ENCODE assay signal across 13 mouse cellular contexts in the genomic region with DNA sequence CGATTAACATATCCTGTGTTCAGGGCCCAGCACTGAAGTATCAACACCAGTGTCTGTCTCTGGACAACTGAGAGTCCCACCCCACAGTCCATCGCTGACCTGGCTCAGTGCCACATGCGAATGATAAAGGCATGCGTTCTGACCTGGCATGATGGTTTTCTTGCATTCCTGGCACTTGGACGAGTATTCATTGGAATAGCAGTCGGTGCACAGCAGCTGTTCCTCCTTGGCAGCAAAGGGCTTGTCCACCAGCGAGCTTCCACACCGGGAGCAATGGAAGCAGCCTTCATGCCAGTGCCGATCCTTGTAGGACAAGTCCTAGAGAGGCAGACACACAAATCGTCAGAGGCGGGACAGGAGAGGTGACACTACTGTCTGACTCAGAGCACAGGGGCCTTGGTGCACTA. TPM values are rescaled to one million over a fixed set of nuclear protein-coding genes. Genes with fewer than 3 reads are reported as not detected.
DNase-seq lines count a peak whose midpoint lies in the region; ATAC-seq and TF ChIP-seq lines count a peak whose summit lies in the region.
"Had no signal": no experiment of that assay in that cellular context is flagged by ENCODE, and none has a peak within 500 bp of the region (broad histone marks: within the 10 kb centered on the region; RNA-seq: fewer than 3 reads in every experiment).

No protein-coding gene starts in this region.

- H3K27ac ChIP-seq in hindbrain, postnatal 0 days, result no peak overlapping the region
- H3K27ac ChIP-seq in hindbrain, embryonic 11.5 days (ENCODE audit: low read depth, low read length), result no peak overlapping the region
- H3K27ac ChIP-seq: forebrain, embryonic 13.5 days; hindbrain, embryonic 12.5 days; midbrain, embryonic 12.5 days had no signal

- H3K9ac ChIP-seq in hindbrain, postnatal 0 days (replicated peaks; ENCODE audit: low read length), result no peak overlapping the region
- H3K9ac ChIP-seq in hindbrain, embryonic 11.5 days (ENCODE audit: low read depth, low read length), result no peak overlapping the region
- H3K9ac ChIP-seq: forebrain, embryonic 13.5 days; hindbrain, embryonic 12.5 days; midbrain, embryonic 12.5 days had no signal

- H3K4me1 ChIP-seq in hindbrain, postnatal 0 days (ENCODE audit: insufficient read depth, low read length), result no peaks in the 10 kb centered on the region
- H3K4me1 ChIP-seq in hindbrain, embryonic 11.5 days (replicated peaks; ENCODE audit: control insufficient read depth, insufficient read depth, low read length), result no peaks in the 10 kb centered on the region
- H3K4me1 ChIP-seq: hindbrain, embryonic 12.5 days; midbrain, embryonic 12.5 days had no signal

- no peak overlapping the region for H3ac ChIP-seq in myocyte (ENCODE audit: control insufficient read depth, insufficient read length)

- no peaks in the 10 kb centered on the region for H3K9me3 ChIP-seq in hindbrain, postnatal 0 days (ENCODE audit: low read length)
- no peaks in the 10 kb centered on the region for H3K9me3 ChIP-seq in hindbrain, embryonic 11.5 days (ENCODE audit: control insufficient read depth, low read length)
- H3K9me3 ChIP-seq: forebrain, embryonic 13.5 days; hindbrain, embryonic 12.5 days; midbrain, embryonic 12.5 days had no signal

- TF ChIP-seq CTCF in hindbrain, postnatal 0 days (IDR thresholded peaks at IDR 0.05; ENCODE audit: low read depth), result no peak
- TF ChIP-seq CTCF in brain, embryonic 14.5 days (IDR thresholded peaks at IDR 0.05; ENCODE audit: borderline replicate concordance, extremely low read depth, insufficient read depth, insufficient read length), result no peak

- ATAC-seq in hindbrain, postnatal 0 days, result peak; percentile 25; the same call in 1 of the 2 replicates
- ATAC-seq in hindbrain, embryonic 11.5 days (ENCODE audit: low FRiP score), result no peak
- ATAC-seq: forebrain, embryonic 13.5 days had no signal

- TF ChIP-seq POLR2A in brain, embryonic 14.5 days (IDR thresholded peaks at IDR 0.05; ENCODE audit: borderline replicate concordance, extremely low read depth, insufficient read depth, insufficient read length, poor library complexity, severe bottlenecking), result no peak
- TF ChIP-seq POLR2A in myocyte (IDR thresholded peaks at IDR 0.05; ENCODE audit: insufficient read length, low read depth), result no peak

- H3K4me2 ChIP-seq in hindbrain, postnatal 0 days (ENCODE audit: low read depth, low read length), result no peak overlapping the region
- no peak overlapping the region for H3K4me2 ChIP-seq in hindbrain, embryonic 11.5 days (replicated peaks; ENCODE audit: low read depth, low read length)
- peak overlapping the region; percentile 70 for H3K4me2 ChIP-seq in myocyte (ENCODE audit: low read depth)
- H3K4me2 ChIP-seq: forebrain, embryonic 13.5 days; hindbrain, embryonic 12.5 days; liver, embryonic 11.5 days; midbrain, embryonic 12.5 days had no signal

- no peak overlapping the region for H3K4me3 ChIP-seq in hindbrain, postnatal 0 days (ENCODE audit: low read length)
- H3K4me3 ChIP-seq in hindbrain, embryonic 11.5 days (ENCODE audit: low read depth, low read length), result no peak overlapping the region
- H3K4me3 ChIP-seq in myocyte, result peak overlapping the region; percentile 3
- H3K4me3 ChIP-seq: forebrain, embryonic 13.5 days; hindbrain, embryonic 12.5 days; midbrain, embryonic 12.5 days had no signal

- H3K36me3 ChIP-seq in hindbrain, postnatal 0 days (ENCODE audit: insufficient read depth, low read length), result no peaks in the 10 kb centered on the region
- no peaks in the 10 kb centered on the region for H3K36me3 ChIP-seq in hindbrain, embryonic 11.5 days (ENCODE audit: control insufficient read depth, insufficient read depth, low read length)
- peaks cover 24% of the 10 kb centered on the region for H3K36me3 ChIP-seq in myocyte (ENCODE audit: control insufficient read depth, insufficient read depth)
- H3K36me3 ChIP-seq: midbrain, embryonic 12.5 days had no signal

- peak; percentile 49 for DNase-seq in hindbrain, postnatal 0 days (ENCODE audit: low spot score)
- DNase-seq in hindbrain, embryonic 11.5 days (ENCODE audit: low spot score), result no peak
- DNase-seq in right cerebral cortex, postnatal 4 days, result peak; percentile 27
- no peak for DNase-seq in right cerebral cortex, adult 18-20 months
- peak; percentile 29 for DNase-seq in brain, embryonic 14.5 days (ENCODE audit: low read depth)
- DNase-seq in kidney, postnatal 25 days, result no peak
- DNase-seq in embryo, embryonic 10.5 days (ENCODE audit: low spot score), result no peak
- DNase-seq: retina, postnatal 1 day had no signal

- 57% methylated on average over 11 of the region's 11 CpGs for WGBS in hindbrain, postnatal 0 days
- 86% methylated on average over 11 of the region's 11 CpGs for WGBS in hindbrain, embryonic 11.5 days

- H3K27me3 ChIP-seq in hindbrain, postnatal 0 days (ENCODE audit: insufficient read depth, low read length), result no peaks in the 10 kb centered on the region
- no peaks in the 10 kb centered on the region for H3K27me3 ChIP-seq in hindbrain, embryonic 11.5 days (ENCODE audit: control insufficient read depth, insufficient read depth, low read length)
- H3K27me3 ChIP-seq in myocyte (ENCODE audit: control insufficient read depth, insufficient read depth, insufficient read length), result no peaks in the 10 kb centered on the region
- H3K27me3 ChIP-seq: forebrain, embryonic 13.5 days; hindbrain, embryonic 12.5 days; midbrain, embryonic 12.5 days had no signal

- peaks cover 47% of the 10 kb centered on the region for H3K79me2 ChIP-seq in myocyte (ENCODE audit: control insufficient read depth, insufficient read depth)

TF ChIP-seq in myocyte, 11 proteins besides CTCF, POLR2A, EP300 and RAD21:
- TF ChIP-seq MYOG (IDR thresholded peaks at IDR 0.05; ENCODE audit: control insufficient read depth in 1 of 3, insufficient read depth in 1 of 3, insufficient read length in 2 of 3, low read depth in 2 of 3) (peak; percentile 89 to 98 (median 92)), CEBPB (IDR thresholded peaks at IDR 0.05; ENCODE audit: insufficient read depth, poor library complexity, severe bottlenecking) (no peak), USF1 (IDR thresholded peaks at IDR 0.05; ENCODE audit: low read depth) (no peak), TCF3 (IDR thresholded peaks at IDR 0.05; ENCODE audit: insufficient read length, low read depth) (peak; percentile 36), MYOD1 (IDR thresholded peaks at IDR 0.05; ENCODE audit: control insufficient read depth in 1 of 3, insufficient read length in 2 of 3, low read depth in 2 of 3) (peak; percentile 75 to 95 (median 95)), TCF12 (IDR thresholded peaks at IDR 0.05; ENCODE audit: insufficient read depth, poor library complexity, severe bottlenecking) (peak; percentile 31)

RNA-seq across cellular contexts. Expression of a gene that starts 43.0 kb away (rescaled TPM):
- 20.7 and 22.8 TPM in 2 replicates for total RNA-seq in hindbrain, postnatal 0 days (2014; rRNA removed)
- 28.8 and 29.5 TPM in 2 replicates for polyA plus RNA-seq in hindbrain, postnatal 0 days (2015; fragmentation: Nextera tagmentation; extraction: Ambion mirVana)
- 39.3 and 44.5 TPM in 2 replicates for polyA plus RNA-seq in hindbrain, embryonic 11.5 days (2014; fragmentation: Nextera tagmentation; extraction: Ambion mirVana)
- 32.3 and 33.8 TPM in 2 replicates for polyA plus RNA-seq in brain, embryonic 14.5 days (2012; rRNA removed)
- polyA plus RNA-seq in myocyte (2012; fragmentation: generic; extraction: Trizol), result 12.0 TPM

RNA-seq across cellular contexts. Expression of a gene that starts 43.1 kb away (rescaled TPM):
- 42.1 and 50.9 TPM in 2 replicates for total RNA-seq in hindbrain, postnatal 0 days (2014; rRNA removed)
- 13.3 and 13.6 TPM in 2 replicates for polyA plus RNA-seq in hindbrain, postnatal 0 days (2015; fragmentation: Nextera tagmentation; extraction: Ambion mirVana)
- 15.1 and 17.2 TPM in 2 replicates for polyA plus RNA-seq in hindbrain, embryonic 11.5 days (2014; fragmentation: Nextera tagmentation; extraction: Ambion mirVana)
- polyA plus RNA-seq in brain, embryonic 14.5 days (2012; rRNA removed), result 30.4 and 36.0 TPM in 2 replicates
- 12.8 TPM for polyA plus RNA-seq in myocyte (2012; fragmentation: generic; extraction: Trizol)

RNA-seq across cellular contexts. Expression of a gene that starts 55.2 kb away (rescaled TPM):
- total RNA-seq in hindbrain, postnatal 0 days (2014; rRNA removed), result 29.7 and 37.7 TPM in 2 replicates
- 24.5 and 25.6 TPM in 2 replicates for polyA plus RNA-seq in hindbrain, postnatal 0 days (2015; fragmentation: Nextera tagmentation; extraction: Ambion mirVana)
- 9.3 and 10.8 TPM in 2 replicates for polyA plus RNA-seq in hindbrain, embryonic 11.5 days (2014; fragmentation: Nextera tagmentation; extraction: Ambion mirVana)
- 15.4 and 17.2 TPM in 2 replicates for polyA plus RNA-seq in brain, embryonic 14.5 days (2012; rRNA removed)
- 58.2 TPM for polyA plus RNA-seq in myocyte (2012; fragmentation: generic; extraction: Trizol)

Comparison
In these comparisons a context has a peak if more than half of its experiments do, and no peak if none do; other contexts are left out.
1. DNase-seq: peak in hindbrain, postnatal 0 days (single experiment), right cerebral cortex, postnatal 4 days (single experiment) and brain, embryonic 14.5 days (single experiment); none in hindbrain, embryonic 11.5 days (single experiment), right cerebral cortex, adult 18-20 months (single experiment), kidney, postnatal 25 days (0 of 2) and embryo, embryonic 10.5 days (single experiment).